Mouse (Mus musculus) embryonic fibroblast, embryonic 13.5 days (primary cell): ENCODE data around the gene Lyrm1.

Experiments
- CTCF ChIP-seq: IDR thresholded peaks from 2 replicates; pipeline ENCODE4 v1.5.1; 2011; ENCODE audit warnings: mild to moderate bottlenecking, control low read depth, low read length, moderate library complexity, borderline replicate concordance; ENCODE audit not compliant: insufficient read depth
- POLR2A ChIP-seq: IDR thresholded peaks from 2 replicates; pipeline ENCODE4 v1.6.1; 2011; ENCODE audit warnings: low read depth, mild to moderate bottlenecking, control low read depth, low read length, moderate library complexity

DNA sequence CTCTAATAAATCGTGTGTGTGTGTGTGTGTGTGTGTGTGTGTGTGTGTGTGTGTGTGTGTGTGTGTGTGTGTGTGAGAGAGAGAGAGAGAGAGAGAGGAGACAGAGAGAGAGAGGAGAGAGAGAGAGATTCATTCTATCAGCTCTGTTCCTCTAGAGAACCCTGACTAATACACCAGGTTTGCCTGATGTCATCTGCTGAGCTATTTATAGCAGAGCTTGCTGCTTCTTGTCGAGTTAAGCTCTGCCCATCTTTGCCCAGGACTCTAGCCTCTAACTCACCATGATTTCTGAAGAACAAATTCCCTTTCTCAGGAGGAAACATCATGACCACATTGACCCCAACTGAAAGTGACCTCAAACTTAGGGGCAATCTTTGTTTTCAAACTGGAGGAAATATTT lies 24.8 kb downstream of the Lyrm1 start:
- TF ChIP-seq CTCF (no peak), POLR2A (no peak)
